Mouse (Mus musculus): ENCODE data around the gene Gins3.
"Not testable (repeated sequence)": the region's sequence is repeated elsewhere in the genome, so short reads cannot be mapped to it uniquely, and the experiment has no call there.

DNA sequence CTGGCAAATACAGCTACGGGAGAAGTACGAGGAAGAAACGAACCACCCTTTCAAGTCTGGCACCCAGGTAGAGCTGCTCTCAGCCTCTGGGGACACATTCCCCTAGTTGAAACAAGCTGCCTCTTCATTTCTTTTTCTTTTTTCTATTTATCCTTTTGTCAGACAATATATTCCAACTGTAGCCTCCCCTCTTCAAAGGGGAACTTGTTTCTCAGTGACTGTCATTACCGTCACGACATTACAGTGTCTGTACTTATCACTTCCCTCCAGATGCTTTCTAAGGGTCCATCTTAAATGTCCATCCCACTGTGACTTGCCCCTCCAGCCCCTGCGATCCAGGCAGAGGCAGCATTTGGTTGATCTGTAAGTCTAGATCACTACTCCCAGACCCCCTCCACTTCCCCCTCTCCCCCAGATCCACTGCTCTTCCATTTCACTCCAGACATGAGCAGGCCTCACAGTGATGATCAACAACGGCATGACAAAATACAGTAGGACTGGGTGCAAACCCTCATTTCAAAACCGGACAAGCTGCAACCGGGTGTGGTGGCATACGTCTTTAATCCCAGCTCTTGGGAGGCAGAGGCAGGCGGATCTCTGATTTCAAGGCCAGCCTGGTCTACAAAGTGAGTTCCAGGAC, 32.7 kb downstream of the Gins3 start:
- not testable (repeated sequence) for TF ChIP-seq MAFK (IDR thresholded peaks at IDR 0.05; ENCODE audit: insufficient read depth, low read depth, low read length); HCFC1 (IDR thresholded peaks at IDR 0.05; ENCODE audit: borderline replicate concordance, insufficient read depth, low read length); CHD2 (IDR thresholded peaks at IDR 0.05; ENCODE audit: low read depth, low read length); ZNF384 (IDR thresholded peaks at IDR 0.05; ENCODE audit: low read depth, low read length); ZC3H11A (IDR thresholded peaks at IDR 0.05; ENCODE audit: borderline replicate concordance, low read depth, low read length)

Measured in ES-E14 (cell line).